Mouse (Mus musculus): ENCODE measurements around the gene D7Ertd443e. TPM values are rescaled to one million over a fixed set of nuclear protein-coding genes. Genes with fewer than 3 reads are reported as not detected.

The D7Ertd443e gene
- polyA plus RNA-seq, 1 experiment = not detected

GRCm38 (mm10) chr7:134231378-134232346, 153.8 kb downstream of the D7Ertd443e start, which contains the start of gene Adam12:
Gene Adam12, minus strand, starts transcription at chr7:134232146.
- 52% methylated on average over 14 of the region's 14 CpGs for WGBS
- no peak for DNase-seq (ENCODE audit: low read depth, low spot score)

- DNase-seq (ENCODE audit: low read depth, low spot score) = no peak
- WGBS = 89% methylated on average over 3 of the region's 3 CpGs
Measured at GRCm38 (mm10) chr7:134230708-134231107, 154.8 kb downstream of the D7Ertd443e start.

- DNase-seq (ENCODE audit: low read depth, low spot score) = no peak
- 76% methylated on average over 2 of the region's 2 CpGs for WGBS
Measured at GRCm38 (mm10) chr7:134229899-134230298, 155.6 kb downstream of the D7Ertd443e start.

GRCm38 (mm10) chr7:134227773-134228455, 157.5 kb downstream of the D7Ertd443e start:
- no peak for DNase-seq (ENCODE audit: low read depth, low spot score)
- 44% methylated on average over 13 of the region's 13 CpGs for WGBS

GRCm38 (mm10) chr7:134227101-134227500, 158.4 kb downstream of the D7Ertd443e start:
- 88% methylated on average over 4 of the region's 4 CpGs for WGBS

GRCm38 (mm10) chr7:134226231-134226630, 159.2 kb downstream of the D7Ertd443e start:
- DNase-seq (ENCODE audit: low read depth, low spot score) = no peak
- 77% methylated on average over 3 of the region's 3 CpGs for WGBS

More at GRCm38 (mm10) chr7:134227101-134227500, 158.4 kb downstream of the D7Ertd443e start:
- DNase-seq (ENCODE audit: low read depth, low spot score) = no peak

GRCm38 (mm10) chr7:134224741-134225612, 160.5 kb downstream of the D7Ertd443e start:
- DNase-seq (ENCODE audit: low read depth, low spot score) = no peak
- whole genome bisulfite sequencing = 2% methylated on average over 90 of the region's 90 CpGs

- WGBS = under 1% methylated on average over 14 of the region's 14 CpGs
Measured at GRCm38 (mm10) chr7:134224421-134224740, 161.1 kb downstream of the D7Ertd443e start.

GRCm38 (mm10) chr7:134223444-134224161, 161.9 kb downstream of the D7Ertd443e start:
- 21% methylated on average over 16 of the region's 16 CpGs for WGBS
- DNase-seq (ENCODE audit: low read depth, low spot score) = peak; percentile 31

More at GRCm38 (mm10) chr7:134224421-134224740, 161.1 kb downstream of the D7Ertd443e start:
- DNase-seq (ENCODE audit: low read depth, low spot score) = no peak

Other genes starting within 250 kb of the D7Ertd443e start
- 0.55 and 0.84 TPM in 2 replicates for gene Adam12, start 153.5 kb downstream of the D7Ertd443e start, polyA plus RNA-seq (2012; rRNA removed)

Data from large intestine, adult 2 months (tissue).